Mouse (Mus musculus): Measurements from ENCODE around the gene Ubxn10. TPM values are rescaled to one million over a fixed set of nuclear protein-coding genes. Genes with fewer than 3 reads are reported as not detected.

Ubxn10 gene
- polyA plus RNA-seq, 1 experiment = 2.0 TPM

GRCm38 (mm10) chr4:138754432-138754831 lies 17.5 kb upstream of the Ubxn10 start:
- no peaks in the 10 kb centered on the region for H3K4me1 ChIP-seq (replicated peaks; ENCODE audit: control insufficient read depth, insufficient read depth, low read length)
- H3K36me3 ChIP-seq (ENCODE audit: control insufficient read depth, insufficient read depth, low read length) = no peaks in the 10 kb centered on the region
- H3K4me3 ChIP-seq (ENCODE audit: control insufficient read depth, insufficient read depth, low read length) = no peak overlapping the region
- H3K27me3 ChIP-seq (ENCODE audit: control insufficient read depth, insufficient read depth, low read length) = no peaks in the 10 kb centered on the region; the same call in 1 of the 2 replicates
- no peak for TF ChIP-seq POLR2A (IDR thresholded peaks at IDR 0.05; ENCODE audit: control insufficient read depth, extremely low read depth, insufficient read depth, low read length, poor library complexity)
- no peak for TF ChIP-seq CTCF (IDR thresholded peaks at IDR 0.05; ENCODE audit: borderline replicate concordance, control insufficient read depth, extremely low read depth, insufficient read depth, low read length, poor library complexity)
- DNase-seq = no peak
- no peak overlapping the region for H3K27ac ChIP-seq (ENCODE audit: control insufficient read depth, insufficient read depth, low read length)
- 82% methylated on average over 9 of the region's 9 CpGs for WGBS

- Histone ChIP-seq H3K27ac (ENCODE audit: control insufficient read depth, insufficient read depth, low read length) (no peak overlapping the region), H3K4me3 (ENCODE audit: control insufficient read depth, insufficient read depth, low read length) (no peak overlapping the region), H3K4me1 (replicated peaks; ENCODE audit: control insufficient read depth, insufficient read depth, low read length) (no peaks in the 10 kb centered on the region), H3K36me3 (ENCODE audit: control insufficient read depth, insufficient read depth, low read length) (no peaks in the 10 kb centered on the region), H3K27me3 (ENCODE audit: control insufficient read depth, insufficient read depth, low read length) (no peaks in the 10 kb centered on the region; the same call in 1 of the 2 replicates)
- TF ChIP-seq POLR2A (IDR thresholded peaks at IDR 0.05; ENCODE audit: control insufficient read depth, extremely low read depth, insufficient read depth, low read length, poor library complexity) = no peak
- TF ChIP-seq CTCF (IDR thresholded peaks at IDR 0.05; ENCODE audit: borderline replicate concordance, control insufficient read depth, extremely low read depth, insufficient read depth, low read length, poor library complexity) = no peak
- DNase-seq = no peak
- 95% methylated on average over 3 of the region's 3 CpGs for WGBS
Observed at GRCm38 (mm10) chr4:138753608-138754007, 16.6 kb upstream of the Ubxn10 start.

GRCm38 (mm10) chr4:138752603-138753002 lies 15.6 kb upstream of the Ubxn10 start:
- TF ChIP-seq CTCF (IDR thresholded peaks at IDR 0.05; ENCODE audit: borderline replicate concordance, control insufficient read depth, extremely low read depth, insufficient read depth, low read length, poor library complexity) = no peak
- TF ChIP-seq POLR2A (IDR thresholded peaks at IDR 0.05; ENCODE audit: control insufficient read depth, extremely low read depth, insufficient read depth, low read length, poor library complexity) = no peak
- 96% methylated on average over 6 of the region's 6 CpGs for WGBS

GRCm38 (mm10) chr4:138748369-138749072 lies 11.6 kb upstream of the Ubxn10 start:
- no peak for TF ChIP-seq POLR2A (IDR thresholded peaks at IDR 0.05; ENCODE audit: control insufficient read depth, extremely low read depth, insufficient read depth, low read length, poor library complexity)
- Histone ChIP-seq H3K27me3 (ENCODE audit: control insufficient read depth, insufficient read depth, low read length) (no peaks in the 10 kb centered on the region), H3K27ac (ENCODE audit: control insufficient read depth, insufficient read depth, low read length) (no peak overlapping the region)

More at GRCm38 (mm10) chr4:138752603-138753002, 15.6 kb upstream of the Ubxn10 start:
- H3K4me1 ChIP-seq (replicated peaks; ENCODE audit: control insufficient read depth, insufficient read depth, low read length) = no peaks in the 10 kb centered on the region
- no peak overlapping the region for H3K27ac ChIP-seq (ENCODE audit: control insufficient read depth, insufficient read depth, low read length)
- DNase-seq = no peak
- no peaks in the 10 kb centered on the region for H3K36me3 ChIP-seq (ENCODE audit: control insufficient read depth, insufficient read depth, low read length)
- H3K27me3 ChIP-seq (ENCODE audit: control insufficient read depth, insufficient read depth, low read length) = no peaks in the 10 kb centered on the region; the same call in 1 of the 2 replicates
- H3K4me3 ChIP-seq (ENCODE audit: control insufficient read depth, insufficient read depth, low read length) = no peak overlapping the region

GRCm38 (mm10) chr4:138747851-138748250 lies 10.9 kb upstream of the Ubxn10 start:
- Histone ChIP-seq H3K27me3 (ENCODE audit: control insufficient read depth, insufficient read depth, low read length) (no peaks in the 10 kb centered on the region), H3K27ac (ENCODE audit: control insufficient read depth, insufficient read depth, low read length) (no peak overlapping the region), H3K4me3 (ENCODE audit: control insufficient read depth, insufficient read depth, low read length) (no peak overlapping the region), H3K36me3 (ENCODE audit: control insufficient read depth, insufficient read depth, low read length) (no peaks in the 10 kb centered on the region), H3K4me1 (replicated peaks; ENCODE audit: control insufficient read depth, insufficient read depth, low read length) (no peaks in the 10 kb centered on the region)
- peak; percentile 32 for DNase-seq
- no peak for TF ChIP-seq POLR2A (IDR thresholded peaks at IDR 0.05; ENCODE audit: control insufficient read depth, extremely low read depth, insufficient read depth, low read length, poor library complexity)
- TF ChIP-seq CTCF (IDR thresholded peaks at IDR 0.05; ENCODE audit: borderline replicate concordance, control insufficient read depth, extremely low read depth, insufficient read depth, low read length, poor library complexity) = no peak
- 74% methylated on average over 10 of the region's 10 CpGs for WGBS

More at GRCm38 (mm10) chr4:138748369-138749072, 11.6 kb upstream of the Ubxn10 start:
- Histone ChIP-seq H3K4me3 (ENCODE audit: control insufficient read depth, insufficient read depth, low read length) (no peak overlapping the region), H3K36me3 (ENCODE audit: control insufficient read depth, insufficient read depth, low read length) (no peaks in the 10 kb centered on the region), H3K4me1 (replicated peaks; ENCODE audit: control insufficient read depth, insufficient read depth, low read length) (no peaks in the 10 kb centered on the region)
- 59% methylated on average over 8 of the region's 8 CpGs for WGBS
- DNase-seq = peak; percentile 34

GRCm38 (mm10) chr4:138746866-138747265 lies 9.9 kb upstream of the Ubxn10 start:
- TF ChIP-seq POLR2A (IDR thresholded peaks at IDR 0.05; ENCODE audit: control insufficient read depth, extremely low read depth, insufficient read depth, low read length, poor library complexity) = no peak
- no peak for TF ChIP-seq CTCF (IDR thresholded peaks at IDR 0.05; ENCODE audit: borderline replicate concordance, control insufficient read depth, extremely low read depth, insufficient read depth, low read length, poor library complexity)
- Histone ChIP-seq H3K4me1 (replicated peaks; ENCODE audit: control insufficient read depth, insufficient read depth, low read length) (no peaks in the 10 kb centered on the region), H3K4me3 (ENCODE audit: control insufficient read depth, insufficient read depth, low read length) (no peak overlapping the region), H3K27ac (ENCODE audit: control insufficient read depth, insufficient read depth, low read length) (no peak overlapping the region), H3K27me3 (ENCODE audit: control insufficient read depth, insufficient read depth, low read length) (no peaks in the 10 kb centered on the region), H3K36me3 (ENCODE audit: control insufficient read depth, insufficient read depth, low read length) (no peaks in the 10 kb centered on the region)
- DNase-seq = no peak
- WGBS = 89% methylated on average over 9 of the region's 9 CpGs

Data from thymus, adult 2 months (tissue).